Mouse (Mus musculus): ENCODE data around the gene Mpdz.

Gene Mpdz

GRCm38 (mm10) chr4:81392869-81393268 lies 49.7 kb downstream of the Mpdz start:
- no peak for DNase-seq (ENCODE audit: low read depth)

- DNase-seq (ENCODE audit: low read depth) = no peak
Observed at GRCm38 (mm10) chr4:81389263-81389662, 53.4 kb downstream of the Mpdz start.

- DNase-seq (ENCODE audit: low read depth) = no peak
Observed at GRCm38 (mm10) chr4:81387644-81388043, 55.0 kb downstream of the Mpdz start.

DNA sequence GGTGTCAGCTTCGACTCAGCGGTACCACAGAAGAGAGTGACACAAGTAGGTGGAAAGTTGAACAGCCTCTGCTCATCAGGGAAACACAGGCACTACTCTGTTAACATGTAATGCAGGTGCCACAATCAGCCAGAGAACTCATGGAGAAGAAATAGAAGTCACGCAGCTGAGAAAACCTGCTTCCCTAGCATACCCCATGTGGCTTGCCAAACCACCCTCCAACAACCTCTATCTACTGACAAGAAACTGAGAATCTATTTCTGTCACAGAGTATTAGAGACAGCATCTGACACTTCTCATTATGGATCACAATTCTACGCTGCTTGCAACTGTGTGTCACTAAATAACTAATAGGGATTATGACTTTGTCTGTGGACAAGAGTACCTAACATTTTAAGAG lies 70.3 kb downstream of the Mpdz start:
- DNase-seq (ENCODE audit: low read depth) = no peak

GRCm38 (mm10) chr4:81351368-81351767 lies 91.2 kb downstream of the Mpdz start:
- no peak for DNase-seq (ENCODE audit: low read depth)

GRCm38 (mm10) chr4:81348646-81349045 lies 94.0 kb downstream of the Mpdz start:
- DNase-seq (ENCODE audit: low read depth) = no peak

DNA sequence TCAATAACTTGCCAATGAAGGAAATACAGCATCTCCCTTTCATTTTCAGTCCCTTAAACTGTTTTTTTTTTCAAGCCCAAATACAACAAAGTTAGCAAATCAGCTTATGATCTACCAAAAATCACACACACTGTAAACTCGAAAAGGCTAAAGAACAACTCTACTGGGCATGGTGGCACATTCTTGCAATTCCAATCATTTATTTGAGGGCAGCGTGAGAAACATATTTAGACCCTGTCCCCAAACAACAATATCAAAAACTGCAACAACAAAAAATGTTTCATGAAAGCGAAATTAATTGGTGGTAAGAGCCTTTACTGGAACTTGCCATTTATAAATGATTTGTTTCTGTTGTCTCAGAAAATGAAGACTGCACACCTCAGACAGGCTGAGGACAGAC lies 97.5 kb downstream of the Mpdz start:
- no peak for DNase-seq (ENCODE audit: low read depth)

- DNase-seq (ENCODE audit: low read depth) = no peak
Observed at GRCm38 (mm10) chr4:81333628-81333991, 109.0 kb downstream of the Mpdz start.

DNA sequence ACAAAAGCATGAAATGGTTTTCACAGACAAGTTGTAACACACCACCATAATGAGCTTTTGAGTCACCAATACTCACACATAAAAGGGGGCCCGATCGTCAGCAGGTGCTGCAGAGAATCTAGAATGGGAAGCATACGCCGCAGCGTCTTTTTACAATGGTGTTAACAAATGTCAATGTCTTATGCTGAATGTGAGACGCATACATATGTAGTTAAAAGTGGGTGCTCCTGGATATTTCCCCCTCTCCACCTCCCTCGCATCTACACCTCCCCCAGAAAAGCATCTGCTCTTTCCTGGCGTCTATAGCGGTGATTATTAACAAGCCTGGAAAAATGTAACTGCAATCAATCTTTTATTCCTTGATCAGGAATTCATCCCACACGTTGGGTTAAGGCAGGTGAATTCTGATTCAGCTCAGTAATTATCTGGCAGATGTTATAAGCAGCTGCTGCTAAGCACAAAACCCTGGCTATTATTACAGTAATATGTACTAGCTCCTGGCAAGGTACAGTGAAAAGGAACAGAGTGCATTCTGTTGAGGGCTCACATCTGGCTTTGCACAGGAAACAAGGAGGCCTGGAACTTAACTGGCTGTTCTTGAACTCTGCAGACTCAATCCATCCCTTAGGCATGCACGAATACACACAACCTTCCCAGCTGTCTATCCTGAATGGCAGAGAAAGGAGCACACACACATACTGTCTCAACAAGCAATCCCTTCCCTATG lies 109.6 kb downstream of the Mpdz start:
- DNase-seq (ENCODE audit: low read depth) = no peak

GRCm38 (mm10) chr4:81332439-81332841 lies 110.2 kb downstream of the Mpdz start:
- DNase-seq (ENCODE audit: low read depth) = no peak

- DNase-seq (ENCODE audit: low read depth) = no peak
Observed at GRCm38 (mm10) chr4:81327694-81328093, 114.9 kb downstream of the Mpdz start.

GRCm38 (mm10) chr4:81323853-81324252 lies 118.8 kb downstream of the Mpdz start:
- DNase-seq (ENCODE audit: low read depth) = no peak

DNA sequence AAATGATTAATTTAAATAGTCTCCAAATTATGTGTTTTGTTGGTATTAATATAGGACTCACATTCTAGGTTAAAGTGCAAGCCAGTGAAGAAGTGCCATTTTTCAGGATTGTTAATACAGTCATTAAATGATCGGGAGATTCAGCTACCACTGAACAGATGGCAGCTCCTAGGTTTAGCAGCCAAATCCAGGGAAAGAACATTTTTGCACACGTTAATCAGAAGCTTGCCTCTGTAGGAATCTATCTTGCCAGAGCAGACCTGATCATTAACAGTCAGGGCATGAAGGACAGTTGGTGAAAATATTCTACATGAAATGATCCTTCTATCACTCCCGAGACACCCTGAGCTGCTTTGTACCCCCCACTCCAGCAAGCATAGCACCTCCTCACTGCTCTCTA lies 120.4 kb downstream of the Mpdz start:
- DNase-seq (ENCODE audit: low read depth) = no peak

DNA sequence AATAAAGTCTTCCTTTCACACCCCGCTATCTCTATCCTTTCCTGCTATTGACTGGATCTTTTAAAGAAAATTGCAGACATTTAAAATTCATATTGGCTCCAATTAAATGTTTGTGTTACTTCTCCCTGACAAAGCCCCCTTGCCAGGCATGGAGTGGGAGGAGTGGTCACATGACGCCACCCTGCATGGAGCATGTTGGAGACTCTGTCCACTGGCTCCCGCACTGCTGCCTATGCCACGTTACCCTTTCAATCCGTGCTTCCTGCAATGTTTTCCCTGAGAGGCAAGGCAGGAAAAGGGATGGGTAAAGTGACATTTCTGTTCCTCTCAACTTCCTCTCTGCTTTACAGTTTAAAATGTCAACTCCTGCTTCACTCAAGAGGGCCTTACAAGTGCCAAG lies 128.0 kb downstream of the Mpdz start:
- no peak for DNase-seq (ENCODE audit: low read depth)

- DNase-seq (ENCODE audit: low read depth) = no peak
Observed at GRCm38 (mm10) chr4:81313246-81313645, 129.4 kb downstream of the Mpdz start.

DNA sequence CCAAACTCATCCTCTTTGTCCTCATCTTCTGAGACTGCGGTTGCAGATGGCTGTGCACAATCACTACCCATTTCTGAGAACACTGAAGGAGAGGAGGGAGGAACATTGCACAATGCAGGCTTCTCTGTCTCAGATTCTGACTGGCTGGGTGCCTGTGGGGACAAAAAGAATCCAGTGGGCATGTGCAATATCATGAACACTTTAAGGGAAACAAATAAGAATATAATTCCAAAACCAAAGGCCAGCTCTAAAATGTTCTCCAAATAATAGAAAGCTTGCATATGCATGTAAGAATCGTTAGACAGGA lies 132.5 kb downstream of the Mpdz start:
- DNase-seq (ENCODE audit: low read depth) = no peak

- no peak for DNase-seq (ENCODE audit: low read depth)
Observed at GRCm38 (mm10) chr4:81309473-81310167, 133.0 kb downstream of the Mpdz start.

- DNase-seq (ENCODE audit: low read depth) = no peak
Observed at GRCm38 (mm10) chr4:81307596-81308265, 134.9 kb downstream of the Mpdz start.

GRCm38 (mm10) chr4:81302056-81302455 lies 140.6 kb downstream of the Mpdz start:
- DNase-seq (ENCODE audit: low read depth) = no peak

GRCm38 (mm10) chr4:81298384-81298783 lies 144.2 kb downstream of the Mpdz start:
- no peak for DNase-seq (ENCODE audit: low read depth)

GRCm38 (mm10) chr4:81293309-81293708 lies 149.3 kb downstream of the Mpdz start:
- DNase-seq (ENCODE audit: low read depth) = no peak

DNA sequence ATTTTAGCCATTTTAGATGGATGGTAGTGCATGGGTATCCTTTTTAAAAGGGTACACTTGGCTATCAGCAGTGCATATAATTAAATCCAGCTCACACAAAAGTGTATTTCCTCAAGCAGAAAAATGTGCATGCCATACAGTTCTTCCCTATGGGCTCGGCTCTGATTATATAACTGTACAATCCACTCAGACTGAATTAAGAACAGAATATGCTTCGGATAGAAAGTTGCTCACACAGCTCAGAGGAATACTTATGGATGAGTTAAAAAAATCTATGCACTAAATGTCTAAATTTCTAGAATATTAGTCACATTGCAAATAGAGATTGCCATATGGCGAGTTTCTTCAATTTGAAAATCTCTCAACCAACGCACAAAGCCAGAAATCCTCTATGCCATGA lies 157.1 kb downstream of the Mpdz start:
- DNase-seq (ENCODE audit: low read depth) = no peak

DNA sequence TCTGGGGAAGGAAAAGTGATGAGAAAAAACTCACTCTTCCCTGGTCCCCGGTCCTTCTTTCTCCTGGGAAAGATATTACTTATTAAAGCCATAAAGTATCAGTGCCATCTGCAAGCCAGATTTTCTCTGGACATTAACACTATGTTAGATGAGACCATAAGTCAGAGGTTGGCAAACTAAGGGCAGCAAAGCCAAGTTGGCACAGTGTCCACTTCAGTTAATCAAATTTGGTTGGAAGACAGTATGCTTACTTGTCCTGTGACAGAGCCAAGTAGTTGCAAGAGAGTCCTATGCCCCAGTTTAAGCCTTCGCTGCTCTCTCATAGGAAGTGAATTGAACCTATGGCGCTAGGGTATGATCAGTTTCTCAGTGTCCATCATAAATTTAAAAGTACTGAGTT lies 159.0 kb downstream of the Mpdz start:
- no peak for DNase-seq (ENCODE audit: low read depth)

- no peak for DNase-seq (ENCODE audit: low read depth)
Observed at GRCm38 (mm10) chr4:81283081-81283480, 159.5 kb downstream of the Mpdz start.

Data from 416B (cell line).